In genomic region chr7:19755008-19755407, GRCm38 (mm10) we compare ENCODE assay signal across 14 mouse cellular contexts. TPM values are rescaled to one million over a fixed set of nuclear protein-coding genes. Genes with fewer than 3 reads are reported as not detected.
DNase-seq lines count a peak whose midpoint lies in the region; ATAC-seq and TF ChIP-seq lines count a peak whose summit lies in the region.
"Had no signal": no experiment of that assay in that cellular context is flagged by ENCODE, and none has a peak within 500 bp of the region (broad histone marks: within the 10 kb centered on the region; RNA-seq: fewer than 3 reads in every experiment).

No protein-coding gene starts in this region.

- no peak for ATAC-seq in liver, embryonic 12.5 days

- TF ChIP-seq POLR2A in liver, adult 2 months (IDR thresholded peaks at IDR 0.05; ENCODE audit: extremely low read depth, insufficient read depth, low read length): no peak

- H3K36me3 ChIP-seq in heart, embryonic 10.5 days: peaks cover 25% of the 10 kb centered on the region
- no peaks in the 10 kb centered on the region for H3K36me3 ChIP-seq in liver, adult 2 months (ENCODE audit: control insufficient read depth, insufficient read depth, low read length)
- H3K36me3 ChIP-seq in liver, embryonic 12.5 days: no peaks in the 10 kb centered on the region

- no peaks in the 10 kb centered on the region for H3K79me2 ChIP-seq in liver, adult 2 months (ENCODE audit: control insufficient read depth, insufficient read depth, low read length)

- no peak overlapping the region for H3K9ac ChIP-seq in liver, adult 2 months (ENCODE audit: low read depth, low read length)
- no peak overlapping the region for H3K9ac ChIP-seq in liver, embryonic 12.5 days

- H3K9me3 ChIP-seq in heart, embryonic 10.5 days: no peaks in the 10 kb centered on the region
- no peaks in the 10 kb centered on the region for H3K9me3 ChIP-seq in liver, embryonic 12.5 days (replicated peaks)

- peak; percentile 23; the same call in 1 of the 2 replicates for TF ChIP-seq CTCF in liver, adult 2 months (IDR thresholded peaks at IDR 0.05; ENCODE audit: low read depth, low read length)

- H3K27ac ChIP-seq in heart, embryonic 10.5 days: peak overlapping the region; percentile 82; the same call in 1 of the 2 replicates
- no peak overlapping the region for H3K27ac ChIP-seq in liver, adult 2 months (replicated peaks; ENCODE audit: insufficient read depth, low read depth, low read length)
- H3K27ac ChIP-seq in liver, embryonic 12.5 days: no peak overlapping the region

- no peak for DNase-seq in heart, embryonic 10.5 days (ENCODE audit: low spot score)
- DNase-seq in heart, adult 8-10 months (ENCODE audit: low spot score): no peak
- DNase-seq in liver, adult 2 months (ENCODE audit: extremely low read depth, low read depth, low spot score): no peak
- DNase-seq in R1 (ENCODE audit: low read depth, low spot score): peak; percentile 64
- peak; percentile 33 for DNase-seq in lung, postnatal 10 days
- no peak for DNase-seq in cerebellum, adult 9-11 months
- DNase-seq in left cerebral cortex, postnatal 36 days (ENCODE audit: low spot score in 2 of 2): no peak
- DNase-seq: cerebellum, adult 8-10 months; embryo, embryonic 11 days; thymus, postnatal 25 days had no signal

- H3K4me1 ChIP-seq in heart, embryonic 10.5 days: peaks cover 36% of the 10 kb centered on the region
- H3K4me1 ChIP-seq in liver, adult 2 months (ENCODE audit: control insufficient read depth, insufficient read depth, low read length): peaks cover 7% of the 10 kb centered on the region
- H3K4me1 ChIP-seq in liver, embryonic 12.5 days: peaks cover 16% of the 10 kb centered on the region

- H3K4me2 ChIP-seq in liver, embryonic 12.5 days: no peak overlapping the region

- no peaks in the 10 kb centered on the region for H3K27me3 ChIP-seq in heart, embryonic 10.5 days (ENCODE audit: insufficient read depth, poor library complexity, severe bottlenecking)
- H3K27me3 ChIP-seq in liver, adult 2 months (ENCODE audit: control insufficient read depth, insufficient read depth, low read length): no peaks in the 10 kb centered on the region
- H3K27me3 ChIP-seq in liver, embryonic 12.5 days (replicated peaks): peaks cover 34% of the 10 kb centered on the region

- no peak overlapping the region for H3K4me3 ChIP-seq in heart, embryonic 10.5 days
- no peak overlapping the region for H3K4me3 ChIP-seq in liver, adult 2 months (ENCODE audit: insufficient read depth, low read depth, low read length)
- H3K4me3 ChIP-seq in liver, embryonic 12.5 days: no peak overlapping the region

- 82% methylated on average over 2 of the region's 2 CpGs for WGBS in heart, embryonic 10.5 days
- WGBS in liver, adult 2 months: 93% methylated on average over 2 of the region's 2 CpGs
- WGBS in liver, embryonic 12.5 days (ENCODE audit: insufficient replicate concordance): 72% methylated on average over 2 of the region's 2 CpGs

- intact Hi-C loops in left cerebral cortex, postnatal 36 days (cut with DNase I): no loop called here

RNA-seq across cellular contexts. Expression of gene Nectin2, which starts 4.7 kb away (rescaled TPM):
- polyA plus RNA-seq in heart, embryonic 10.5 days (2016; fragmentation: Nextera tagmentation; extraction: Ambion mirVana): 130 and 138 TPM in 2 replicates
- 10 to 100 TPM; 24.8 to 37.3 (median 34.9) TPM for total RNA-seq in heart, adult 8-10 months (2022)
- total RNA-seq in liver, adult 2 months (2014; rRNA removed): 17.8 and 18.9 TPM in 2 replicates
- polyA plus RNA-seq in liver, adult 2 months (2012; rRNA removed): 57.4 and 68.7 TPM in 2 replicates
- polyA plus RNA-seq in liver, embryonic 12.5 days (2016; fragmentation: Nextera tagmentation; extraction: Ambion mirVana): 31.9 and 34.4 TPM in 2 replicates
- 1 to 10 TPM; 7.2 to 9.3 TPM for total RNA-seq in left cerebral cortex, postnatal 36 days (2021)

RNA-seq across cellular contexts. Expression of gene Bcam, which starts 15.8 kb away (rescaled TPM):
- polyA plus RNA-seq in heart, embryonic 10.5 days (2016; fragmentation: Nextera tagmentation; extraction: Ambion mirVana): 140 and 193 TPM in 2 replicates
- total RNA-seq in heart, adult 8-10 months (2022): 100 to 1,000 TPM; 185 to 199 (median 197) TPM
- total RNA-seq in liver, adult 2 months (2014; rRNA removed): 2.3 and 2.5 TPM in 2 replicates
- polyA plus RNA-seq in liver, adult 2 months (2012; rRNA removed): 4.8 and 5.4 TPM in 2 replicates
- 11.1 and 11.3 TPM in 2 replicates for polyA plus RNA-seq in liver, embryonic 12.5 days (2016; fragmentation: Nextera tagmentation; extraction: Ambion mirVana)
- total RNA-seq in left cerebral cortex, postnatal 36 days (2021): 10 to 100 TPM; 12.2 to 13.1 TPM

RNA-seq across cellular contexts. Expression of gene Tomm40, which starts 39.8 kb away (rescaled TPM):
- 237 and 260 TPM in 2 replicates for polyA plus RNA-seq in heart, embryonic 10.5 days (2016; fragmentation: Nextera tagmentation; extraction: Ambion mirVana)
- total RNA-seq in heart, adult 8-10 months (2022): 100 to 1,000 TPM in 1 of 4 experiments, 10 to 100 TPM in 3; 94.0 to 101 (median 99.2) TPM
- 22.3 and 26.9 TPM in 2 replicates for total RNA-seq in liver, adult 2 months (2014; rRNA removed)
- polyA plus RNA-seq in liver, adult 2 months (2012; rRNA removed): 48.7 and 56.2 TPM in 2 replicates
- polyA plus RNA-seq in liver, embryonic 12.5 days (2016; fragmentation: Nextera tagmentation; extraction: Ambion mirVana): 188 and 207 TPM in 2 replicates
- total RNA-seq in left cerebral cortex, postnatal 36 days (2021): 100 to 1,000 TPM; 113 to 125 TPM

RNA-seq across cellular contexts. Expression of gene Cblc, which starts 41.6 kb away (rescaled TPM):
- 1.1 and 1.2 TPM in 2 replicates for polyA plus RNA-seq in heart, embryonic 10.5 days (2016; fragmentation: Nextera tagmentation; extraction: Ambion mirVana)
- total RNA-seq in heart, adult 8-10 months (2022): under 1 TPM in 2 of 4 experiments, not detected in 2; 0.37 to 0.76 TPM
- total RNA-seq in liver, adult 2 months (2014; rRNA removed): 17.4 and 17.8 TPM in 2 replicates
- 23.0 and 23.5 TPM in 2 replicates for polyA plus RNA-seq in liver, adult 2 months (2012; rRNA removed)
- 0.95 and 1.0 TPM in 2 replicates for polyA plus RNA-seq in liver, embryonic 12.5 days (2016; fragmentation: Nextera tagmentation; extraction: Ambion mirVana)
- total RNA-seq in left cerebral cortex, postnatal 36 days (2021): not detected
- total RNA-seq: heart, postnatal 14 days; layer of hippocampus, postnatal 14 days had no signal
- polyA plus RNA-seq: C2C12 had no signal

RNA-seq across cellular contexts. Expression of gene Apoe, which starts 56.0 kb away (rescaled TPM):
- 326 and 523 TPM in 2 replicates for polyA plus RNA-seq in heart, embryonic 10.5 days (2016; fragmentation: Nextera tagmentation; extraction: Ambion mirVana)
- 100 to 1,000 TPM; 172 to 309 (median 253) TPM for total RNA-seq in heart, adult 8-10 months (2022)
- total RNA-seq in liver, adult 2 months (2014; rRNA removed): 23,407 and 25,019 TPM in 2 replicates
- polyA plus RNA-seq in liver, adult 2 months (2012; rRNA removed): 39,394 and 43,401 TPM in 2 replicates
- 1,254 and 1,289 TPM in 2 replicates for polyA plus RNA-seq in liver, embryonic 12.5 days (2016; fragmentation: Nextera tagmentation; extraction: Ambion mirVana)
- 1,000 to 10,000 TPM; 1,886 to 2,087 TPM for total RNA-seq in left cerebral cortex, postnatal 36 days (2021)

Comparison
In these comparisons a context has a peak if more than half of its experiments do, and no peak if none do; other contexts are left out.
1. DNase-seq: peak in R1 (single experiment) and lung, postnatal 10 days (single experiment); none in heart, embryonic 10.5 days (single experiment), heart, adult 8-10 months (single experiment), liver, adult 2 months (single experiment), cerebellum, adult 9-11 months (single experiment) and left cerebral cortex, postnatal 36 days (0 of 2).
2. RNA of gene Bcam, which starts 15.8 kb away (total RNA-seq): 185 to 199 TPM in heart, adult 8-10 months; 12.2 to 13.1 TPM in left cerebral cortex, postnatal 36 days and 2.3 to 2.5 TPM in liver, adult 2 months; every median in the first group is over 10 times any median in the second.